16 mouse cellular contexts compared by ENCODE assay signal in genomic region chr3:27553781-27554180, GRCm38 (mm10).
"Had no signal": no experiment of that assay in that cellular context is flagged by ENCODE, and none has a peak within 500 bp of the region (broad histone marks: within the 10 kb centered on the region; RNA-seq: fewer than 3 reads in every experiment).

No protein-coding gene starts in this region.

- H3K4me2 ChIP-seq: intestine, embryonic 15.5 days; limb, embryonic 13.5 days; liver, embryonic 11.5 days; liver, embryonic 15.5 days; neural tube, embryonic 12.5 days; stomach, embryonic 15.5 days had no signal

- ATAC-seq: intestine, embryonic 15.5 days; lung, postnatal 0 days had no signal

- H3K27me3 ChIP-seq: intestine, embryonic 15.5 days; limb, embryonic 13.5 days; liver, embryonic 15.5 days; neural tube, embryonic 12.5 days; stomach, embryonic 15.5 days had no signal

- H3K9ac ChIP-seq: intestine, embryonic 15.5 days; limb, embryonic 13.5 days; liver, embryonic 15.5 days; neural tube, embryonic 12.5 days; stomach, embryonic 15.5 days had no signal

- DNase-seq: lung, adult 2 months; lung, postnatal 4 days; midbrain, embryonic 14.5 days; retina, postnatal 1 day; right cerebral cortex, postnatal 4 days; spleen, adult 18-20 months; thymus, adult 2 months; thymus, postnatal 36 days had no signal

- H3K9me3 ChIP-seq: intestine, embryonic 15.5 days; limb, embryonic 13.5 days; liver, embryonic 15.5 days; midbrain, embryonic 10.5 days; neural tube, embryonic 12.5 days; stomach, embryonic 15.5 days had no signal

- H3K4me1 ChIP-seq: limb, embryonic 13.5 days; neural tube, embryonic 12.5 days; stomach, embryonic 15.5 days had no signal

- H3K27ac ChIP-seq: intestine, embryonic 15.5 days; limb, embryonic 13.5 days; liver, embryonic 15.5 days; midbrain, embryonic 10.5 days; neural tube, embryonic 12.5 days; stomach, embryonic 15.5 days had no signal

- H3K4me3 ChIP-seq: intestine, embryonic 15.5 days; limb, embryonic 13.5 days; liver, embryonic 15.5 days; midbrain, embryonic 10.5 days; neural tube, embryonic 12.5 days; stomach, embryonic 15.5 days had no signal

- H3K36me3 ChIP-seq: intestine, embryonic 15.5 days; neural tube, embryonic 12.5 days had no signal
